Mouse (Mus musculus) midbrain, postnatal 0 days (tissue): ENCODE measurements at regions not wholly inside any gene's neighbourhood (a gene's known extent, or its start where the extent isn't known, plus 50 kb on each side); places are given as distances from the start of the nearest gene placed in this dataset.

Experiments
- ATAC-seq: fragments of 200-750 bp; cut with Nextera tagmentation; 2 replicates; pipeline ENCODE4 v1.8.0; 2017; ENCODE audit warnings: moderate number of reproducible peaks, mild to moderate bottlenecking, moderate TSS enrichment, moderate library complexity; ENCODE audit not compliant: low FRiP score
- DNase-seq: peaks from one replicate; pipeline ENCODE4 v3.0.0-alpha.2; 2015; ENCODE audit warnings: low spot score
- H3K27ac ChIP-seq: fragments of 300-500 bp; sonication (generic); 2 replicates; pipeline ENCODE4 v1.5.1; 2014; ENCODE audit warnings: low read depth, mild to moderate bottlenecking, low read length, mixed read lengths
- H3K27me3 ChIP-seq: fragments of 300-500 bp; sonication (generic); 2 replicates; pipeline ENCODE4 v1.6.1; 2014; ENCODE audit warnings: low read length, control low read depth, mixed read lengths; ENCODE audit not compliant: insufficient read depth
- H3K36me3 ChIP-seq: fragments of 300-500 bp; sonication (generic); 2 replicates; pipeline ENCODE4 v1.6.1; 2014; ENCODE audit warnings: low read length, control low read depth, mixed read lengths; ENCODE audit not compliant: insufficient read depth
- H3K4me1 ChIP-seq: fragments of 300-500 bp; sonication (generic); 2 replicates; pipeline ENCODE4 v1.6.1; 2014; ENCODE audit warnings: mild to moderate bottlenecking, control low read depth, antibody characterized with exemption, low read length, mixed read lengths; ENCODE audit not compliant: insufficient read depth
- H3K4me2 ChIP-seq: fragments of 300-500 bp; sonication (generic); 2 replicates; pipeline ENCODE4 v1.6.1; 2014; ENCODE audit warnings: low read depth, mild to moderate bottlenecking, low read length, mixed read lengths; ENCODE audit not compliant: poor library complexity, severe bottlenecking
- H3K4me3 ChIP-seq: fragments of 300-500 bp; sonication (generic); 2 replicates; pipeline ENCODE4 v1.5.1; 2014; ENCODE audit warnings: low read depth, mild to moderate bottlenecking, low read length, moderate library complexity
- H3K9ac ChIP-seq: fragments of 300-500 bp; sonication (generic); replicated peaks from 2 replicates; pipeline ENCODE4 v1.6.1; 2014; ENCODE audit warnings: mild to moderate bottlenecking, low read length, moderate library complexity, mixed read lengths; ENCODE audit not compliant: poor library complexity, severe bottlenecking
- H3K9me3 ChIP-seq: fragments of 300-500 bp; sonication (generic); 2 replicates; pipeline ENCODE4 v1.6.1; 2016; ENCODE audit warnings: low read length, control low read depth
- CTCF ChIP-seq: IDR thresholded peaks from 2 replicates; pipeline ENCODE4 v1.5.1; 2016; ENCODE audit warnings: antibody characterized with exemption, mild to moderate bottlenecking
- WGBS: fragments of 180-500 bp; shearing (Covaris S2); extraction: QIAGEN DNeasy Blood & Tissue Kit; methylation state at CpG from one replicate; pipeline ENCODE4 v1.1.7; 2014; 5-methylcytosine and 5-hydroxymethylcytosine counted together

GRCm38 (mm10) chr1:72065090-72065489 lies 147.0 kb downstream of the Mreg start:
- H3K9me3 ChIP-seq, result no peaks in the 10 kb centered on the region
- 0 out of 2 replicates have a peak overlapping the region, but pooled peaks have one; percentile 12 for H3K4me2 ChIP-seq
- no peak for TF ChIP-seq CTCF
- H3K4me1 ChIP-seq, result no peaks in the 10 kb centered on the region
- no peaks in the 10 kb centered on the region for H3K36me3 ChIP-seq
- H3K27me3 ChIP-seq, result no peaks in the 10 kb centered on the region
- H3K9ac ChIP-seq, result no peak overlapping the region
- no peak overlapping the region for H3K27ac ChIP-seq
- H3K4me3 ChIP-seq, result no peak overlapping the region
- DNase-seq (peak; percentile 49), ATAC-seq (no peak)
- 39% methylated on average over 13 of the region's 13 CpGs for WGBS

DNA sequence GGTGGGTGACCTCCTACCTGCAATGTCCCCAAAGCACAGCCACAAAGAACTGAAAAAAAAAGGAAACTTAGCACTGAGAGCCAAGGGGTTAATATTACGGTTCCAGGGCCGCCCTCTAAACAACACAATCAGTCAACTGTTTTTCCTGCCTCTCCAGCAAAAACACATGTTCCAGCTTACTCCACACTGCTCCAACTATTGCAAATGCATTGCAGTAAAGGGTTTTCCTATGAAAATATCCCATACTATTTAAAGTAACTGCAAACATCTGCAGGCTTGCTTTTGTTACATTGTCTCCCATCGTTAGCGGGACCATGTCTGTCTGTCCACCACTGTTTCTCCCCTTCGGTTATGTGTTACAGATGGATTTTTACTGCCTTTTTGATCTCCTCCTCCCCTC lies 151.7 kb downstream of the Mreg start:
- no peak overlapping the region for H3K4me3 ChIP-seq
- no peaks in the 10 kb centered on the region for H3K36me3 ChIP-seq
- 68% methylated on average over 5 of the region's 5 CpGs for WGBS
- H3K27me3 ChIP-seq, result no peaks in the 10 kb centered on the region
- no peak for TF ChIP-seq CTCF
- no peak overlapping the region for H3K27ac ChIP-seq
- DNase-seq, result no peak
- H3K9ac ChIP-seq, result no peak overlapping the region
- H3K4me2 ChIP-seq, result no peak overlapping the region
- H3K9me3 ChIP-seq, result no peaks in the 10 kb centered on the region
- ATAC-seq, result no peak
- H3K4me1 ChIP-seq, result no peaks in the 10 kb centered on the region

DNA sequence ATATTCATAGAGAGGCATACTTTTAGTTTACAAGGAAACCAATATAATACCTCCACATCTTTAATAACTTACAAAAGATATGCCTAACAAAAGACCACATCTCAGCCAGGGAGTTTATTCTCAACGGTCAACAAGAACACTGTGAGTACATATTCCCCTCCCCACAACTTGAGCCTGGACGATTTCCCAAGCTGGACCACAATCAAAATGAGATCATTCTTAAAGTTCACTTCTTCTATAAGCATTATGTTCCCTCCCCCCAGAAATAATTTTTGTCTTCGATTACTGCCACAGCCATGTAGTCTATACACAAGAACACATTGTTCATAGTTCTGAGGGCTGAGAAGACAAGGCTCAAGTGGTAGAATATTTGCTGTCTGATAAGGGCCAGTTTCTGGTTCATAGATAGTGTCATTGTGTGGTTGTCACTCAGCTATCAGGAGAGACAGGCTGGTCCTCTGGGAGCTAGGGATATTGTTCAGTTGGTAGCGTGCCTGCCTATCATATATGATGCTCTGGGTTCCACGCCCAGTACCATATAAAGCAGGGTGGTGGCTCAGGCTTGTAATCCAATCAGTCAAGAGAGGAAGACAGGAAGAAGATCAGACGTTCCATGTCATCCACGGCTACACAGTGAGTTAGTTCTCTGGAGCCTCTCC lies 153.9 kb downstream of the Mreg start:
- H3K36me3 ChIP-seq, result no peaks in the 10 kb centered on the region
- H3K9me3 ChIP-seq, result no peaks in the 10 kb centered on the region
- H3K4me1 ChIP-seq, result no peaks in the 10 kb centered on the region
- H3K4me3 ChIP-seq, result no peak overlapping the region
- ATAC-seq (no peak), DNase-seq (no peak)
- no peak overlapping the region for H3K27ac ChIP-seq
- no peaks in the 10 kb centered on the region for H3K27me3 ChIP-seq
- TF ChIP-seq CTCF, result no peak
- WGBS, result 82% methylated on average over 7 of the region's 7 CpGs
- H3K9ac ChIP-seq, result no peak overlapping the region
- no peak overlapping the region for H3K4me2 ChIP-seq

GRCm38 (mm10) chr1:72054541-72054940 lies 157.6 kb downstream of the Mreg start:
- H3K9me3 ChIP-seq, result no peaks in the 10 kb centered on the region
- WGBS, result 85% methylated on average over 1 of the region's 1 CpGs
- no peak for TF ChIP-seq CTCF
- no peak overlapping the region for H3K4me2 ChIP-seq
- H3K9ac ChIP-seq, result no peak overlapping the region
- H3K4me3 ChIP-seq, result no peak overlapping the region
- DNase-seq (no peak), ATAC-seq (no peak)
- H3K27ac ChIP-seq, result no peak overlapping the region
- H3K36me3 ChIP-seq, result no peaks in the 10 kb centered on the region
- no peaks in the 10 kb centered on the region for H3K27me3 ChIP-seq
- H3K4me1 ChIP-seq, result no peaks in the 10 kb centered on the region

DNA sequence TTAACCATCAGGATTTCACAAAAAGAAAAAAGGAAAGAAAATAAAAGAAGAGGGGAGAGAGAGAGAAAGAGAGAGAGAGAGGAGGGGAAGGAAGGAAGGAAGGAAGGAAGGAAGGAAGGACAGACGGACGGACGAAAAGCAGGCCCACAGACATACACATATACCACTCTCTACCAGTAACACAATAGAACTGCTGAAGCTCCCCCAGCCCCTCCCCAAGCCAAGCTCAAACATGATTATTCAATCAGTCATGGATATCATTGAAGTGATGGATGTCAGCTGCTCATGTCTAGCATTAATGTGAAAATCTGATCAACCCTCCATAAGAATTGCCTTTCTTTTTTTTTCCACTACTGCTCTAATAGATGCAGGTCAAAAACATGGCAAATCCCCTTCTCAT lies 161.2 kb downstream of the Mreg start:
- 87% methylated on average over 3 of the region's 3 CpGs for WGBS
- H3K9ac ChIP-seq, result no peak overlapping the region
- no peak overlapping the region for H3K27ac ChIP-seq
- DNase-seq (no peak), ATAC-seq (no peak)
- no peak for TF ChIP-seq CTCF
- no peaks in the 10 kb centered on the region for H3K9me3 ChIP-seq
- H3K36me3 ChIP-seq, result no peaks in the 10 kb centered on the region
- no peak overlapping the region for H3K4me3 ChIP-seq
- H3K4me2 ChIP-seq, result no peak overlapping the region
- H3K4me1 ChIP-seq, result no peaks in the 10 kb centered on the region
- H3K27me3 ChIP-seq, result no peaks in the 10 kb centered on the region

DNA sequence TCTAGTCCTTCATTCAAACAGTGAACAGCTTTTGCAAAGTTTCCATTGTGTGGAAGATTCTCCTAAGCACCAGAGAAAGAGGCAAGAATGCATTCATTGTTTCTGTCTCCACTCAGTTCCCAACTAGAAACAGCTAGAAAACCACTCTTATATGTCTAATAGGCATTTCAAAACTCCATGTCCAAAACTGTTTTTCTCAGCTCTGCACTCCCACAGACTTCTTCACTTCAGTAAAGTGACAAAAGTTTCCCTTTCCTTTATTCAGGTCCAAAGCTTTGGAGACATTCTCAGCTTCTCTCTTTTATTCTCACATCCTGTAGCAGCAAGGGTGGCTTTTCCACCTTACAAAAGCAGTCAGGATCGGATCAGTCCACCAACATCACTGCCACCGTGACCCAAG lies 166.0 kb downstream of the Mreg start:
- Histone ChIP-seq H3K27me3 (no peaks in the 10 kb centered on the region), H3K27ac (no peak overlapping the region), H3K9ac (no peak overlapping the region), H3K4me3 (no peak overlapping the region), H3K4me2 (no peak overlapping the region), H3K4me1 (no peaks in the 10 kb centered on the region), H3K9me3 (no peaks in the 10 kb centered on the region), H3K36me3 (no peaks in the 10 kb centered on the region)
- no peak for ATAC-seq
- DNase-seq, result no peak
- 67% methylated on average over 2 of the region's 2 CpGs for WGBS
- TF ChIP-seq CTCF, result no peak
